Mouse (Mus musculus) neural tube, embryonic 12.5 days (tissue): ENCODE data around the gene Tmem86a. TPM values are rescaled to one million over a fixed set of nuclear protein-coding genes. Genes with fewer than 3 reads are reported as not detected.
A peak's percentile ranks its signal among the peaks of the same experiment; 100 is the strongest.

ENCODE experiments used
- ATAC-seq: fragments of 200-750 bp; cut with Nextera tagmentation; 2 replicates; pipeline ENCODE4 v1.8.0; 2017; ENCODE audit warnings: low read depth, mild to moderate bottlenecking, moderate TSS enrichment, moderate library complexity; ENCODE audit not compliant: low FRiP score
- H3K27ac ChIP-seq: fragments of 300-500 bp; sonication (generic); 2 replicates; pipeline ENCODE4 v1.5.1; 2016
- H3K27me3 ChIP-seq: fragments of 300-500 bp; sonication (generic); replicated peaks from 2 replicates; pipeline ENCODE4 v1.6.1; 2016; ENCODE audit warnings: mild to moderate bottlenecking
- H3K36me3 ChIP-seq: fragments of 300-500 bp; sonication (generic); 2 replicates; pipeline ENCODE4 v1.6.1; 2016; ENCODE audit warnings: mild to moderate bottlenecking
- H3K4me1 ChIP-seq: fragments of 300-500 bp; sonication (generic); 2 replicates; pipeline ENCODE4 v1.6.1; 2016
- H3K4me2 ChIP-seq: fragments of 300-500 bp; sonication (generic); replicated peaks from 2 replicates; pipeline ENCODE4 v1.6.1; 2016; ENCODE audit warnings: mild to moderate bottlenecking
- H3K4me3 ChIP-seq: fragments of 300-500 bp; sonication (generic); 2 replicates; pipeline ENCODE4 v1.5.1; 2016
- H3K9ac ChIP-seq: fragments of 300-500 bp; sonication (generic); 2 replicates; pipeline ENCODE4 v1.6.1; 2016; ENCODE audit warnings: mild to moderate bottlenecking
- H3K9me3 ChIP-seq: fragments of 300-500 bp; sonication (generic); 2 replicates; pipeline ENCODE4 v1.6.1; 2016; ENCODE audit warnings: mild to moderate bottlenecking
- WGBS: fragments of 180-500 bp; shearing (Covaris S2); methylation state at CpG from one replicate; pipeline ENCODE4 v1.1.7; 2016; 5-methylcytosine and 5-hydroxymethylcytosine counted together
- polyA plus RNA-seq: library from polyadenylated mRNA; unstranded; fragments of >200 nt; fragmentation: Nextera tagmentation; extraction: Ambion mirVana; gene quantifications from 2 replicates; pipeline ENCODE4 v1.2.1, GENCODE M21; 2016

Gene Tmem86a
- polyA plus RNA-seq: 19.5 TPM in 2 replicates

DNA sequence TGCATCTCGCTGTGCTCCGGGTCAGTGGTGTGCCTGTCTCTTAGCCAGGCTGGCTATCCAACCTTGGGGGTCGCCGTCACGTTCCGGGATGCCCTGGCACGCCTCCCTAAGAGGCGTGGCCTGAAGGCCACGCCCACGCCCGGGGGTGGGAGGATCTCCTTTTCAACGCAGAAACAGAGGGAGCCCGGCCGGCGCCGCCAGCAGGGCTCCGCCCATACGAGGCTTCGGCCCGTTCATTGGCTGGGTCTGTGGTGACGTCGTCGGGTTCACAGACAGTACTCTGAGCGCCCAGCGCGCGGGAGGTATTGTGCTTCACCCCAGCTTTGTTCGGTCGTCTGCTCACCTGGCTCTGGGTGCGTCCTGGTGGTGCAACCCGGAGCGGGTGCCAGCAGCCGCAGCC is at the start of gene Tmem86a:
Gene Tmem86a, plus strand, starts transcription at position 236 of the 400 bp plus-strand sequence.
- Histone ChIP-seq H3K4me1 (peaks cover 26% of the 10 kb centered on the region), H3K9me3 (no peaks in the 10 kb centered on the region), H3K27me3 (no peaks in the 10 kb centered on the region), H3K9ac (peak within 1 kb of the TSS; percentile 74), H3K36me3 (peaks cover 12% of the 10 kb centered on the region; the same call in 1 of the 2 replicates), H3K4me3 (peak within 1 kb of the TSS; percentile 69), H3K4me2 (peak within 1 kb of the TSS; percentile 83), H3K27ac (peak within 1 kb of the TSS; percentile 83)
- peak; percentile 99 for ATAC-seq
- WGBS: under 1% methylated on average over 33 of the region's 33 CpGs

DNA sequence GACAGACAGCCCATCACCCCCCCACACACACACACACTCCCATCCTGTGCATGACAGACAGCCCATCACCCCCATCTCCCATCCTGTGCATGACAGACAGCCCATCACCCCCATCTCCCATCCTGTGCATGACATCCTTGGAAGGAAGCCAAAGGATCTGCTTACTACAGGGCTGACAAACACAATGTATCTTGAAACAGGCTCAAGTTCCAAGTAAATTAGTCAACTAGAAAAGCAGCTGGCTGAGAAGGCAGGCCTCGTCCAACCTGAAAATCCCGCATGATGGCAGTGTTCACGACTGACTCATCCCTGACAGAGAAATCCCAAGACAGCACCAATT is 49.8 kb upstream of the Tmem86a start:
- Histone ChIP-seq H3K4me1 (peaks cover 23% of the 10 kb centered on the region; the same call in 1 of the 2 replicates), H3K27me3 (no peaks in the 10 kb centered on the region), H3K9ac (no peak overlapping the region), H3K27ac (no peak overlapping the region), H3K4me3 (no peak overlapping the region), H3K9me3 (no peaks in the 10 kb centered on the region), H3K36me3 (peaks cover 28% of the 10 kb centered on the region), H3K4me2 (no peak overlapping the region)
- 76% methylated on average over 3 of the region's 3 CpGs for WGBS
- ATAC-seq: 0 out of 2 replicates have a peak, but pooled peaks have one; percentile 37

- Histone ChIP-seq H3K27me3 (no peaks in the 10 kb centered on the region), H3K9ac (no peak overlapping the region), H3K4me1 (peaks cover 23% of the 10 kb centered on the region; the same call in 1 of the 2 replicates), H3K27ac (no peak overlapping the region), H3K4me3 (no peak overlapping the region), H3K9me3 (no peaks in the 10 kb centered on the region), H3K4me2 (no peak overlapping the region), H3K36me3 (peaks cover 24% of the 10 kb centered on the region)
- ATAC-seq: no peak
- WGBS: 86% methylated on average over 5 of the region's 5 CpGs
These were observed 49.1 kb upstream of the Tmem86a start for GRCm38 (mm10) chr7:47001125-47001899.

- WGBS: 79% methylated on average over 4 of the region's 4 CpGs
- H3K4me1 ChIP-seq: peaks cover 26% of the 10 kb centered on the region
- no peak overlapping the region for H3K27ac ChIP-seq
- H3K9ac ChIP-seq: no peak overlapping the region
- H3K9me3 ChIP-seq: no peaks in the 10 kb centered on the region
- peaks cover 18% of the 10 kb centered on the region for H3K36me3 ChIP-seq
- no peak overlapping the region for H3K4me3 ChIP-seq
- H3K27me3 ChIP-seq: no peaks in the 10 kb centered on the region
- ATAC-seq: no peak
- no peak overlapping the region for H3K4me2 ChIP-seq
These were observed 48.5 kb upstream of the Tmem86a start for GRCm38 (mm10) chr7:47001900-47002275.

DNA sequence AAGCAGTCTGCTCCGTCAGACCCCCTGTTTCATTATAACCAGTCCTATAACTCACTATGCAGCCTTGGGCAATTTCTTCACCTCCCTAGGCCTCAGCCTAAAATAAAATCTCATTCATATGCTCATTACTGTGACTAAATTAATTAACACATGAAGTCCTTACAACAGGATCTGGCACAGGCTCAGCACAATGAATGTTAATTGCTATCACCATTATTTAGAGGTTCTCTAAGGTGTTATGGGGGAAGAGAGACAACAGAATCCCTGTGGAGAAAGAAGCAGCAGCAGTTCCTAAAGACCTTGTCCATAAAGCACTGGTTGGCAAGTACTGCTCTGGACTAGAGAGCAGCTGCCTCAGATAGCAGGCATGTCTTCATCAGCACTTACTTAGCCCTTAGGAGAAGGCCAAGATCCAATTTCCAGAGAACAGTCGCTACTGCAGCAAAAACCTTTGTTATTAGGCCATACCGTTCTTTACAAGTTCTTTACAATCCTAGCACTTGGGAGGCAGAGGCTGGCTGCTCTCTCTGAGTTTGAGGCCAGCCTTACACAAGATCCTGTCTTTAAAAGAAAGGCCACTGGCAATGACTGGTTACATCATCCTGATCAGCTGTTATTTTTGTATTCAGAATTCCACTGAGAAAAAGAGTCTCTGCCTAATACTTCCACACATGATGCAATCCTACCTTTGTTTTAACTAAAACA is 46.8 kb upstream of the Tmem86a start:
- Histone ChIP-seq H3K4me2 (no peak overlapping the region), H3K27me3 (no peaks in the 10 kb centered on the region), H3K4me1 (peaks cover 32% of the 10 kb centered on the region), H3K36me3 (peaks cover 2% of the 10 kb centered on the region; the same call in 1 of the 2 replicates), H3K9ac (no peak overlapping the region; the same call in 1 of the 2 replicates), H3K4me3 (no peak overlapping the region), H3K27ac (no peak overlapping the region), H3K9me3 (no peaks in the 10 kb centered on the region)
- WGBS: 16% methylated on average over 3 of the region's 3 CpGs
- no peak; the same call in 1 of the 2 replicates for ATAC-seq

- peak overlapping the region; percentile 69 for H3K9ac ChIP-seq
- H3K27me3 ChIP-seq: no peaks in the 10 kb centered on the region
- 23% methylated on average over 21 of the region's 21 CpGs for WGBS
- no peaks in the 10 kb centered on the region for H3K36me3 ChIP-seq
- H3K4me3 ChIP-seq: peak overlapping the region; percentile 69
- peaks cover 35% of the 10 kb centered on the region for H3K4me1 ChIP-seq
- H3K9me3 ChIP-seq: no peaks in the 10 kb centered on the region
- no peak for ATAC-seq
- H3K4me2 ChIP-seq: peak overlapping the region; percentile 72
- H3K27ac ChIP-seq: peak overlapping the region; percentile 69; the same call in 1 of the 2 replicates
These were observed 43.2 kb upstream of the Tmem86a start for GRCm38 (mm10) chr7:47007109-47007780.

DNA sequence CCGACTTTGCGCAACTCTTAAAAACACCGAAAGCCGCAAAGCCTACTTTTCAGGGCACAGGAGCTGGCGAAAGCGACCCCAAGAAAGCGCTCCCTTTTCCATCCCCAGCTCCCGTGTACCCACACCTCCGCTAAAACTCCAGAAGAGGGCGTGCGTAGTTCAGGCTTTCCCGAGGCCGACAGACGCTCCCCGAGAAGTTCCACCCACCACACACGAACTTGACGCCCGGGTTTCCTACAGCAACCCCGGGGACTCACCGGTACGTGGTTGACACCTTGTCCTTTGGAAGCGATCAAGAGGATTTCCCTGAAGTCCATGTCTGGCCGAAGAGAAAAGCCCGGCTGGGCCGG is 42.6 kb upstream of the Tmem86a start:
- H3K4me2 ChIP-seq: peak overlapping the region; percentile 72
- peak overlapping the region; percentile 69; the same call in 1 of the 2 replicates for H3K27ac ChIP-seq
- H3K27me3 ChIP-seq: no peaks in the 10 kb centered on the region
- H3K9ac ChIP-seq: peak overlapping the region; percentile 69
- peaks cover 35% of the 10 kb centered on the region for H3K4me1 ChIP-seq
- no peaks in the 10 kb centered on the region for H3K36me3 ChIP-seq
- ATAC-seq: peak; percentile 65
- under 1% methylated on average over 25 of the region's 25 CpGs for WGBS
- no peaks in the 10 kb centered on the region for H3K9me3 ChIP-seq
- peak overlapping the region; percentile 69 for H3K4me3 ChIP-seq

DNA sequence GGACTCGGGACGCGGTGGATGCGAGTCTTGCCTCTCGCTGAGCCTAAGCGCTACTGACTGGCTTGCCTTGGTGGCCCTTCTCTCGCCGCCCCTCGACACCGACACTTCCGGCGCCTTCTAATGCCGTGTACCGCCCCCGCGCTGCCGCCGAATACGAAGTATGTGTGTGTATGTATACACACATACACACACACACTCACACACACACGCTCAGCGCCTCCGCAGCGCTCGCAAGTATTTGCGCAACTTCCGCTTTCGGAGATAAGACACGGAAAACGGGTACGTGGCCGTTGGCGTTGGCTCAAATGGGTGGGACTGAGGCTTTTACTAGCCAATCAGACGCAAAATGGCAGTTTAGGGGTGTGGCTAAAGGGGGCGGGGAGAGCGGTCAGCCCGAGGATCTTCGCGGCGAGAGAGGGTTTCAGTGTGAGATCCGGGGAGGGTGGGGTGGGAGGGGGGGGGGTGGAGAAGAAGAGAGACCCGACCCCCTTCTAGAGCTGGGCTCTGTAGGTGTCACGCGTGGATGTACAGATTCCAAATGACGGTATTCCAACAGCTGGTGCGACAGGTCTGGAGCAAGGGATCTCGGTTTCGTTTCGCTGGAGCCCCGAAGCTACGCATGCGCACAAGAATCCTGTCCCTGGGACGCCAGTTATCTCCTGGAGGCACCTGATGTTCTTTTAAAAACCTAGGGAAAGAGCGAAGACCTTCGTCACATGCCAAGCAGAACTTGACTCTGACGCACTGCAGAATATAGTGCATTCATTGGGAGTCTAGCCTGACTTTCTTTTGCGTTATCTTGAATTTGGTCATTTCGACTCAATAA is 42.0 kb upstream of the Tmem86a start, which contains the start of gene Spty2d1:
Gene Spty2d1, minus strand, starts transcription at position 244 of the 826 bp plus-strand sequence.
- WGBS: under 1% methylated on average over 57 of the region's 57 CpGs

DNA sequence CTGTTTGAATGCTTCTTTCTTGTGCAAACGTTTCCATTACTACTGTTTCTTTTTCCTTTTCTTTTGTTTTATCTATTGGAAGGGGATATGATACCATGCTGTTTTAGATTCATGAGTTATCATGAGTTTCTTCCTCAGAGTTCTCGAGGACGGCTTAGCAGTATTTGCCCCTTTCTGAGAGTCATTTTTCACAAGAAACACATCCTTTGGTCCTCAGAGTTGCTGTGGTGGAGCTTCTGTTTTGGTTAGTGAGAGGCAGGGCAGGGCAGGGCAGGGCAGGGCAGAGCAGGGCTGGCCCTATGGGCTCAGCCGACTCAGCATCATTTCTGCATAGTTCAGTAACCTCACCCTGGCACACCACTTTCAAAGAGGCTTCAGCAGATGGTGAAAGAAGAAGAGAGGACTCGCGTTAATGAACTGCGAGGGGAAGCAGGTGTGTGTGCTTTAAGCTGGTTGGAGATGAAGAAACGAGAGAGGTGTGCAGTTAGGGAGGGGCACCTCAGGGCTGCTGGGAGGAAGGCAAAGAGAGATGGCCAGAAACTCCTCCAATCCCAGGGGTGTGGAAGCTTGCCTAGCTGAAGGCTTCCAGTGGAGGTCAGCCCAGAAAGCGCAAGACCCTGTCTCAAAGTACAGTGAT is 37.2 kb upstream of the Tmem86a start:
- Histone ChIP-seq H3K4me1 (peaks cover 12% of the 10 kb centered on the region), H3K36me3 (no peaks in the 10 kb centered on the region), H3K27me3 (no peaks in the 10 kb centered on the region), H3K4me3 (no peak overlapping the region), H3K9me3 (no peaks in the 10 kb centered on the region), H3K27ac (no peak overlapping the region), H3K4me2 (no peak overlapping the region), H3K9ac (no peak overlapping the region)
- no peak for ATAC-seq
- 56% methylated on average over 9 of the region's 9 CpGs for WGBS

More for the DNA sequence above, 42.0 kb upstream of the Tmem86a start, which contains the start of gene Spty2d1:
- H3K9me3 ChIP-seq: no peaks in the 10 kb centered on the region
- peaks cover 29% of the 10 kb centered on the region for H3K4me1 ChIP-seq
- ATAC-seq: peak; percentile 92
- no peaks in the 10 kb centered on the region for H3K27me3 ChIP-seq
- no peaks in the 10 kb centered on the region for H3K36me3 ChIP-seq
- peak within 1 kb of the TSS; percentile 72 for H3K4me2 ChIP-seq
- peak within 1 kb of the TSS; percentile 69 for H3K9ac ChIP-seq
- peak within 1 kb of the TSS; percentile 69; the same call in 1 of the 2 replicates for H3K27ac ChIP-seq
- H3K4me3 ChIP-seq: peak within 1 kb of the TSS; percentile 69

- WGBS: 52% methylated on average over 11 of the region's 11 CpGs
- no peak for ATAC-seq
- Histone ChIP-seq H3K27ac (no peak overlapping the region), H3K4me3 (no peak overlapping the region), H3K36me3 (no peaks in the 10 kb centered on the region), H3K27me3 (no peaks in the 10 kb centered on the region), H3K9ac (no peak overlapping the region), H3K4me2 (no peak overlapping the region), H3K9me3 (no peaks in the 10 kb centered on the region), H3K4me1 (peaks cover 2% of the 10 kb centered on the region)
These were observed 35.6 kb upstream of the Tmem86a start for GRCm38 (mm10) chr7:47014564-47015389.
